8 mouse cellular contexts compared by ENCODE assay signal in genomic region chr5:118464931-118465801, GRCm38 (mm10).
A peak's percentile ranks its signal among the peaks of the same experiment; 100 is the strongest.
DNase-seq lines count a peak whose midpoint lies in the region; ATAC-seq and TF ChIP-seq lines count a peak whose summit lies in the region.

No protein-coding gene starts in this region.

- peak overlapping the region; percentile 57 to 82 for H3K4me3 ChIP-seq in MEL (ENCODE audit: control insufficient read depth in 1 of 2, insufficient read depth in 1 of 2, low read depth in 2 of 2, low read length in 2 of 2)
- H3K4me3 ChIP-seq in embryonic facial prominence, embryonic 11.5 days (ENCODE audit: low read depth, low read length), result 0 out of 2 replicates have a peak overlapping the region, but pooled peaks have one; percentile 3
- peak overlapping the region; percentile 56 for H3K4me3 ChIP-seq in heart, embryonic 10.5 days
- H3K4me3 ChIP-seq in left cerebral cortex, adult 2 months, result no peak overlapping the region

- TF ChIP-seq POLR2A in MEL (IDR thresholded peaks at IDR 0.05; ENCODE audit: control insufficient read depth in 1 of 2, insufficient read depth in 1 of 2, low read depth in 1 of 2, low read length in 2 of 2, poor library complexity in 1 of 2), result peak; percentile 38 to 53; a peak in 3 of 4 replicates

- intact Hi-C loops in left cerebral cortex, adult 2 months (cut with DNase I), result loop anchor here (5.0 kb wide), 1 partner anchor 87 kb away; no protein-coding TSS in a partner anchor

- peak overlapping the region; percentile 40 for H3K4me2 ChIP-seq in embryonic facial prominence, embryonic 11.5 days (ENCODE audit: low read depth, low read length)

- H3K9ac ChIP-seq in MEL (ENCODE audit: control insufficient read depth, low read depth, low read length, poor library complexity, severe bottlenecking), result peak overlapping the region; percentile 55
- peak overlapping the region; percentile 23 for H3K9ac ChIP-seq in embryonic facial prominence, embryonic 11.5 days (replicated peaks; ENCODE audit: low read length)

- TF ChIP-seq CTCF in MEL (IDR thresholded peaks at IDR 0.05 in 2 of 3, conservative IDR thresholded peaks at IDR 0.05 in 1 of 3; ENCODE audit: control insufficient read depth in 1 of 3, insufficient read depth in 1 of 3, low read depth in 2 of 3, low read length in 3 of 3, poor library complexity in 1 of 3, severe bottlenecking in 1 of 3), result no peak
- TF ChIP-seq CTCF in left cerebral cortex, adult 2 months (IDR thresholded peaks at IDR 0.05), result no peak

- TF ChIP-seq EP300 in MEL (IDR thresholded peaks at IDR 0.05; ENCODE audit: low read depth in 1 of 2, low read length in 2 of 2), result no peak

- no peaks in the 10 kb centered on the region for H3K27me3 ChIP-seq in MEL (ENCODE audit: control insufficient read depth in 1 of 2, insufficient read depth in 2 of 2, low read length in 2 of 2)
- no peaks in the 10 kb centered on the region for H3K27me3 ChIP-seq in embryonic facial prominence, embryonic 11.5 days (ENCODE audit: control insufficient read depth, insufficient read depth, low read length)
- H3K27me3 ChIP-seq in heart, embryonic 10.5 days (ENCODE audit: insufficient read depth, poor library complexity, severe bottlenecking), result peaks cover 23% of the 10 kb centered on the region

- 2% methylated on average over 22 of the region's 22 CpGs for whole genome bisulfite sequencing in embryonic facial prominence, embryonic 11.5 days
- 4% methylated on average over 21 of the region's 22 CpGs for WGBS in heart, embryonic 10.5 days

- peaks cover 0 to 11% of the 10 kb centered on the region in 2 experiments; a peak in 2 of 4 replicates for H3K36me3 ChIP-seq in MEL (ENCODE audit: control insufficient read depth in 1 of 2, insufficient read depth in 2 of 2, low read length in 2 of 2)
- H3K36me3 ChIP-seq in embryonic facial prominence, embryonic 11.5 days (replicated peaks; ENCODE audit: control insufficient read depth, insufficient read depth, low read depth, low read length), result no peaks in the 10 kb centered on the region
- H3K36me3 ChIP-seq in heart, embryonic 10.5 days, result no peaks in the 10 kb centered on the region

- no peak for TF ChIP-seq RAD21 in MEL (IDR thresholded peaks at IDR 0.05; ENCODE audit: low read depth, low read length)

- H3K27ac ChIP-seq in MEL (ENCODE audit: control insufficient read depth, low read depth, low read length), result peak overlapping the region; percentile 45
- H3K27ac ChIP-seq in embryonic facial prominence, embryonic 11.5 days (replicated peaks; ENCODE audit: low read depth, low read length), result peak overlapping the region; percentile 72
- H3K27ac ChIP-seq in heart, embryonic 10.5 days, result peak overlapping the region; percentile 87
- H3K27ac ChIP-seq in left cerebral cortex, adult 2 months, result no peak overlapping the region

- DNase-seq in MEL (ENCODE audit: low read depth, low spot score), result peak; percentile 67
- DNase-seq in embryonic facial prominence, embryonic 11.5 days (ENCODE audit: low spot score), result peak; percentile 96
- peak; percentile 86 for DNase-seq in heart, embryonic 10.5 days (ENCODE audit: low spot score)
- peak; percentile 18 for DNase-seq in kidney, adult 9 months
- DNase-seq in lung, postnatal 14 days, result peak; percentile 57
- peak; percentile 44 for DNase-seq in ovary, adult 18-20 months (ENCODE audit: low spot score)
- no peak for DNase-seq in cerebellum, postnatal 10 days
- DNase-seq in left cerebral cortex, adult 2 months (ENCODE audit: extremely low spot score in 1 of 2, low spot score in 2 of 2), result no peak

- no peaks in the 10 kb centered on the region for H3K9me3 ChIP-seq in MEL (replicated peaks; ENCODE audit: insufficient read depth, low read length)
- H3K9me3 ChIP-seq in embryonic facial prominence, embryonic 11.5 days (replicated peaks; ENCODE audit: control insufficient read depth, low read length), result no peaks in the 10 kb centered on the region
- no peaks in the 10 kb centered on the region for H3K9me3 ChIP-seq in heart, embryonic 10.5 days

- H3K4me1 ChIP-seq in MEL (ENCODE audit: control insufficient read depth in 1 of 2, insufficient read depth in 2 of 2, low read length in 2 of 2), result peaks cover 0 to 28% of the 10 kb centered on the region in 2 experiments; a peak in 2 of 4 replicates
- H3K4me1 ChIP-seq in embryonic facial prominence, embryonic 11.5 days (ENCODE audit: control insufficient read depth, insufficient read depth, low read length), result peaks cover 6% of the 10 kb centered on the region; the same call in 1 of the 2 replicates
- H3K4me1 ChIP-seq in heart, embryonic 10.5 days, result peaks cover 42% of the 10 kb centered on the region

- no peaks in the 10 kb centered on the region; the same call in 1 of the 2 replicates for H3K79me2 ChIP-seq in MEL (ENCODE audit: control insufficient read depth, insufficient read depth, low read length, poor library complexity)

- ATAC-seq in embryonic facial prominence, embryonic 11.5 days (replicated peaks; ENCODE audit: insufficient number of reproducible peaks, low FRiP score, low TSS enrichment, low read depth), result peak; percentile 84

TF ChIP-seq in MEL, 35 proteins besides CTCF, POLR2A, EP300 and RAD21:
- TF ChIP-seq NELFE (IDR thresholded peaks at IDR 0.05; ENCODE audit: low read depth, low read length), result peak; percentile 34; the same call in 1 of the 2 replicates
- peak; percentile 71; the same call in 1 of the 2 replicates for TF ChIP-seq MAZ (IDR thresholded peaks at IDR 0.05; ENCODE audit: low read depth, low read length)
- TF ChIP-seq MXI1 (IDR thresholded peaks at IDR 0.05; ENCODE audit: low read depth, low read length), result peak; percentile 44; the same call in 1 of the 2 replicates
- TF ChIP-seq HCFC1 (IDR thresholded peaks at IDR 0.05; ENCODE audit: low read depth, low read length), result peak; percentile 47; the same call in 1 of the 2 replicates
- TF ChIP-seq SIN3A (IDR thresholded peaks at IDR 0.05; ENCODE audit: low read length), result peak; percentile 69
- peak; percentile 65 for TF ChIP-seq ELF1 (IDR thresholded peaks at IDR 0.05; ENCODE audit: low read depth, low read length)
- TF ChIP-seq ZMIZ1 (IDR thresholded peaks at IDR 0.05; ENCODE audit: low read depth, low read length), result peak; percentile 55; the same call in 1 of the 2 replicates
- no peak for TF ChIP-seq TAL1 (IDR thresholded peaks at IDR 0.05; ENCODE audit: low read length)
- TF ChIP-seq ETS1 (IDR thresholded peaks at IDR 0.05; ENCODE audit: low read depth, low read length), result 0 out of 2 replicates have a peak, but pooled peaks have one; percentile 26
- no peak for TF ChIP-seq RCOR1 (IDR thresholded peaks at IDR 0.05; ENCODE audit: low read depth, low read length)

Comparison
In these comparisons a context has a peak if more than half of its experiments do, and no peak if none do; other contexts are left out.
1. DNase-seq: peak in MEL (single experiment), embryonic facial prominence, embryonic 11.5 days (single experiment), heart, embryonic 10.5 days (single experiment), kidney, adult 9 months (single experiment), lung, postnatal 14 days (single experiment) and ovary, adult 18-20 months (single experiment); none in cerebellum, postnatal 10 days (0 of 2) and left cerebral cortex, adult 2 months (0 of 2).